Mouse (Mus musculus) heart, embryonic 11.5 days (tissue): Measurements from ENCODE around the gene Nup35. TPM values are rescaled to one million over a fixed set of nuclear protein-coding genes. Genes with fewer than 3 reads are reported as not detected.

Source experiments
- ATAC-seq: fragments of 200-750 bp; cut with Nextera tagmentation; replicated peaks from 2 replicates; pipeline ENCODE4 v1.8.0; 2017; ENCODE audit warnings: moderate library complexity; ENCODE audit not compliant: insufficient number of reproducible peaks, low FRiP score, low TSS enrichment
- H3K27ac ChIP-seq: fragments of 300-500 bp; sonication (generic); 2 replicates; pipeline ENCODE4 v1.5.1; 2014; ENCODE audit warnings: mild to moderate bottlenecking, low read depth, low read length
- H3K27me3 ChIP-seq: fragments of 300-500 bp; sonication (generic); 2 replicates; pipeline ENCODE4 v1.6.1; 2014; ENCODE audit warnings: mild to moderate bottlenecking, low read length, mixed read lengths; ENCODE audit not compliant: control insufficient read depth, insufficient read depth
- H3K36me3 ChIP-seq: fragments of 300-500 bp; sonication (generic); 2 replicates; pipeline ENCODE4 v1.6.1; 2014; ENCODE audit warnings: mild to moderate bottlenecking, low read length, moderate library complexity, mixed read lengths; ENCODE audit not compliant: control insufficient read depth, insufficient read depth
- H3K4me1 ChIP-seq: fragments of 300-500 bp; sonication (generic); 2 replicates; pipeline ENCODE4 v1.6.1; 2014; ENCODE audit warnings: low read length; ENCODE audit not compliant: control insufficient read depth, insufficient read depth
- H3K4me2 ChIP-seq: fragments of 300-500 bp; sonication (generic); 2 replicates; pipeline ENCODE4 v1.6.1; 2014; ENCODE audit warnings: mild to moderate bottlenecking, moderate library complexity
- H3K4me3 ChIP-seq: fragments of 300-500 bp; sonication (generic); 2 replicates; pipeline ENCODE4 v1.5.1; 2014; ENCODE audit warnings: low read depth, low read length
- H3K9ac ChIP-seq: fragments of 300-500 bp; sonication (generic); 2 replicates; pipeline ENCODE4 v1.6.1; 2014; ENCODE audit warnings: mild to moderate bottlenecking, low read depth, low read length, moderate library complexity
- H3K9me3 ChIP-seq: fragments of 300-500 bp; sonication (generic); replicated peaks from 2 replicates; pipeline ENCODE4 v1.6.1; 2016; ENCODE audit warnings: low read length; ENCODE audit not compliant: control insufficient read depth
- WGBS: fragments of 180-500 bp; shearing (Covaris S2); extraction: QIAGEN DNeasy Blood & Tissue Kit; methylation state at CpG from one replicate; pipeline ENCODE4 v1.1.7; 2014; ENCODE audit not compliant: insufficient replicate concordance; 5-methylcytosine and 5-hydroxymethylcytosine counted together
- polyA plus RNA-seq: library from polyadenylated mRNA; unstranded; fragments of >200 nt; fragmentation: Nextera tagmentation; extraction: Ambion mirVana; gene quantifications from 2 replicates; pipeline ENCODE4 v1.2.1, GENCODE M21; 2014

Nup35 gene
- polyA plus RNA-seq, 1 experiment from 2014 or later, result 29.8 TPM

- H3K27me3 ChIP-seq, result no peaks in the 10 kb centered on the region
- H3K9me3 ChIP-seq, result no peaks in the 10 kb centered on the region
- H3K4me2 ChIP-seq, result no peak overlapping the region
- H3K36me3 ChIP-seq, result no peaks in the 10 kb centered on the region
- 67% methylated on average over 4 of the region's 4 CpGs for WGBS
- no peaks in the 10 kb centered on the region for H3K4me1 ChIP-seq
- H3K9ac ChIP-seq, result no peak overlapping the region
- ATAC-seq, result no peak
- no peak overlapping the region for H3K4me3 ChIP-seq
- H3K27ac ChIP-seq, result no peak overlapping the region
Measured at GRCm38 (mm10) chr2:80594215-80594918, 22.7 kb upstream of the Nup35 start.

GRCm38 (mm10) chr2:80596960-80597359 lies 20.1 kb upstream of the Nup35 start:
- no peak for ATAC-seq
- Histone ChIP-seq H3K4me2 (no peak overlapping the region), H3K27me3 (no peaks in the 10 kb centered on the region), H3K9ac (no peak overlapping the region), H3K4me3 (no peak overlapping the region), H3K36me3 (no peaks in the 10 kb centered on the region), H3K9me3 (no peaks in the 10 kb centered on the region), H3K4me1 (no peaks in the 10 kb centered on the region), H3K27ac (no peak overlapping the region)
- WGBS, result 74% methylated on average over 5 of the region's 5 CpGs

DNA sequence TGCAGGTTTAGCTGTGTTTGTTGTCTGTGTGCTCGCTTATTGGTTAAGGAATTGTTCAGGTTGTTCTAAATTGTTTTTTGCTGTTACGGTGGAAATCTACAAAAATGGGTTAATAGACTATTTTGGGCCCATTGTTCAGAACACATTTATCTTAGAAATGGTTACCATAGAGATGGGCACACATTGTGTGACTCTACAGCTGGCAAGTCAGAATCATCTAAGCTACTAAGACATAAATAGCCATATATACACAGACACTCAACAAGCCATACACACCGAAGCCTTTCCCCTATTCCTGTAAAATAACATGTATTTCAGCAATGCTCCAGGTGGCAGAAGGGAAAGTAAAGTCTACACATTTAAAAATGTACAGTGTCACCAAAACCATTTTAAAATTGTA lies 17.2 kb upstream of the Nup35 start:
- Histone ChIP-seq H3K27me3 (no peaks in the 10 kb centered on the region), H3K36me3 (no peaks in the 10 kb centered on the region), H3K4me1 (no peaks in the 10 kb centered on the region), H3K9me3 (no peaks in the 10 kb centered on the region), H3K4me2 (no peak overlapping the region), H3K27ac (no peak overlapping the region), H3K9ac (no peak overlapping the region), H3K4me3 (no peak overlapping the region)
- no peak for ATAC-seq
- 84% methylated on average over 3 of the region's 3 CpGs for WGBS

GRCm38 (mm10) chr2:80600611-80601010 lies 16.4 kb upstream of the Nup35 start:
- no peaks in the 10 kb centered on the region for H3K36me3 ChIP-seq
- ATAC-seq, result no peak

GRCm38 (mm10) chr2:80602756-80603155 lies 14.3 kb upstream of the Nup35 start:
- WGBS, result 82% methylated on average over 13 of the region's 13 CpGs
- Histone ChIP-seq H3K27me3 (no peaks in the 10 kb centered on the region), H3K36me3 (no peaks in the 10 kb centered on the region), H3K9me3 (no peaks in the 10 kb centered on the region), H3K9ac (no peak overlapping the region), H3K27ac (no peak overlapping the region), H3K4me2 (no peak overlapping the region), H3K4me1 (no peaks in the 10 kb centered on the region), H3K4me3 (no peak overlapping the region)
- no peak for ATAC-seq

More at GRCm38 (mm10) chr2:80600611-80601010, 16.4 kb upstream of the Nup35 start:
- Histone ChIP-seq H3K4me2 (no peak overlapping the region), H3K27ac (no peak overlapping the region), H3K4me3 (no peak overlapping the region), H3K4me1 (no peaks in the 10 kb centered on the region), H3K9ac (no peak overlapping the region), H3K27me3 (no peaks in the 10 kb centered on the region), H3K9me3 (no peaks in the 10 kb centered on the region)

DNA sequence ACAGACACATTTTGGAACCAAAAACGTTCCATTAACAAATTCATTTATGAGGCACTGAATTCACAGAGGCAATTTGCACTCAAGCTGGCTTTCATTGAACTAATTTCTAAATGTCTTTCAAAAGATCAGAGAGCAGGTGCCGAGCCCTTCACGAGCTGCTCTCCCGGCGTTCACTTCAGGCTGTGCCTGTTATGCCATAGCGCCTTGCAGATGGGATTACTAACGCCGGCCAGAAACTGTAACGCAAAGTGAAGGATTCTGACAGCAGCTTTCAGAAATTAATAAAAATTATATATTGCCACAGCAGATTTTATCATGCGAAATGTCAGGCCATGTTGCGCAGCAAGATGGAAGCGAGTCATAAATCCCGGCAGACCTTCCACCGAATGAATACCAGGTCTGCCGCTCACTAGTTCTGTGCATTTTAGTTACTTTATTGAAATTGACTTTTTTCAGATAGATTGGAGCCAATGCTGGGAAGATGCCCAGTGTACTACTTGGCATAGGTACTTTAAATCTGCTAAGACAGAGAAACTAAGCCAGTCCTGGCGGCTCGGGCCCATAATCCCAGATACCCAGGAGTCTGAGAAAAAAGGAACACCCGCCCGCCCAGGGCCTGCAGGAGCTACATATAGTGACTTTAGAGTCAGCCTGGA lies 13.1 kb upstream of the Nup35 start:
- Histone ChIP-seq H3K4me3 (no peak overlapping the region), H3K9me3 (no peaks in the 10 kb centered on the region), H3K27me3 (no peaks in the 10 kb centered on the region), H3K36me3 (no peaks in the 10 kb centered on the region), H3K4me1 (no peaks in the 10 kb centered on the region), H3K9ac (no peak overlapping the region), H3K27ac (no peak overlapping the region), H3K4me2 (no peak overlapping the region)
- ATAC-seq, result no peak
- WGBS, result 88% methylated on average over 19 of the region's 19 CpGs

DNA sequence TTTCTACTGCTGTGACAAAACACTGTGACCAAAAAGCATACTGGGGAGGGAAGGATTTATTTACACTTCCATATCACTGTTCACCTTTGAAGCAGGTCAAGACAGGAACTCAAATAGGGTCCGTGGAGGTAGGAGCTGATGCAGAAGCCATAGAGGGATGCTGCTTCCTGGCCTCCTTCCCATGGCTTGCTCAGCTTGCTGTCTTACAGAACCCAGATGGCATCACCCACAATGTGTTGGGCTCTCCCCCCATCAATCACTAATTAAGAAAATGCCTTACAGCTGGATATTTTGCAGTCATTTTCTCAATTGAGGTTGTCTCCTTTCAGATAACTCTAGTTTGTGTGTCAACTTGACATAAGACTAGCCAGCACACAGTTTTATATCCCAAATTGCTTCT lies 4.8 kb upstream of the Nup35 start:
- no peak overlapping the region for H3K4me3 ChIP-seq
- H3K27me3 ChIP-seq, result no peaks in the 10 kb centered on the region
- no peaks in the 10 kb centered on the region for H3K9me3 ChIP-seq
- no peak overlapping the region for H3K4me2 ChIP-seq
- no peak overlapping the region for H3K9ac ChIP-seq
- 61% methylated on average over 1 of the region's 1 CpGs for WGBS
- H3K4me1 ChIP-seq, result no peaks in the 10 kb centered on the region
- no peaks in the 10 kb centered on the region for H3K36me3 ChIP-seq
- H3K27ac ChIP-seq, result no peak overlapping the region
- no peak for ATAC-seq

DNA sequence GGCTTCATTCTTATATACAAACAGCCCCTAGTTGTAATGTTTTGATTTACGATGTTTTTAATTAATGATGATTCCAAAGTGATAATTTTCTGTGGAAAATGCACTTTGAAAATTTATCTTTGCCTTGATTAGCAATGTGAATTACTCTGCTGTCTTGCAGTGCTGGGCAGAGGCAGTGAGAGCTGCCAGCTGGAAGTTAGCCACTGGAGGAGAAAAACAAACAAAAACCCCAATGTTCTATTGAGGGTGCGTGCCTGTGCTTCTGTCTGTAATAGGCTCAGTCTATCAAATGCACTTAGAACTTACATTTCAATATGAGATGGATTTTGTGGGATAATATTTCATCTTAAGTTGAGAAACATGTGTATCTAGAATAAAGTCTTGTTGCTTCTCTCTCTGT lies 4.2 kb upstream of the Nup35 start:
- no peak for ATAC-seq
- Histone ChIP-seq H3K4me2 (no peak overlapping the region), H3K9me3 (no peaks in the 10 kb centered on the region), H3K9ac (no peak overlapping the region), H3K4me3 (no peak overlapping the region), H3K36me3 (no peaks in the 10 kb centered on the region), H3K4me1 (no peaks in the 10 kb centered on the region), H3K27ac (no peak overlapping the region), H3K27me3 (no peaks in the 10 kb centered on the region)
- WGBS, result 66% methylated on average over 2 of the region's 2 CpGs

GRCm38 (mm10) chr2:80618991-80619390 lies 2.0 kb downstream of the Nup35 start:
- Histone ChIP-seq H3K27ac (no peak overlapping the region), H3K4me2 (no peak overlapping the region), H3K9me3 (no peaks in the 10 kb centered on the region), H3K4me3 (no peak overlapping the region), H3K36me3 (no peaks in the 10 kb centered on the region), H3K9ac (no peak overlapping the region), H3K27me3 (no peaks in the 10 kb centered on the region), H3K4me1 (no peaks in the 10 kb centered on the region)
- WGBS, result 86% methylated on average over 3 of the region's 3 CpGs
- ATAC-seq, result no peak
